Mouse (Mus musculus): Measurements from ENCODE around the gene Glb1l3.
"Not testable (repeated sequence)": the region's sequence is repeated elsewhere in the genome, so short reads cannot be mapped to it uniquely, and the experiment has no call there.

Glb1l3 gene
- long read RNA-seq, experiment 1 = 0 reads
- long read RNA-seq, experiment 2, partial matches to known transcripts = 0 of 7 reads
- long read RNA-seq, experiment 2, other reads (novel, unspliced or antisense) = 0 of 7 reads

DNA sequence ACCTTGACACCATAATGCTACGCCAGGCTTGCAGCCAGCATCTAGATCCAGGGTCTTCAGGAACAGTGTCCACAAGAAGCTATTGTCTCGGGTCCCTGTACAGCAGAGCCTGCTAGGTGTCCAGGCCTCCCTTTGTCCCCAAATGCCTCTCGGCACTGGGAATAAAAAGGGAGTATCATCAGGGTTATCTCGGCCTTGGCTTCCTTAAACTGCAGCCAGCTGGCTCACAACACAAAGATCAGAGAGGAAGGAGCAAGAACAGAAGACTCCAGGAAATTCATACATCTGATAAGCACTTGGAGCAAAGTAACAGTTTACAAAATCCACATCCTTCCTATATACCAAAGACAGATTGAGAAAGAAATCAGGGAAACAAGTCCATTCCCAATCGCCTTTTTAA, at the start of gene Glb1l3:
Gene Glb1l3 (minus strand): TSS at position 140 of the 400 bp plus-strand sequence.
- intact Hi-C loops (cut with DNase I) = no loop called here

DNA sequence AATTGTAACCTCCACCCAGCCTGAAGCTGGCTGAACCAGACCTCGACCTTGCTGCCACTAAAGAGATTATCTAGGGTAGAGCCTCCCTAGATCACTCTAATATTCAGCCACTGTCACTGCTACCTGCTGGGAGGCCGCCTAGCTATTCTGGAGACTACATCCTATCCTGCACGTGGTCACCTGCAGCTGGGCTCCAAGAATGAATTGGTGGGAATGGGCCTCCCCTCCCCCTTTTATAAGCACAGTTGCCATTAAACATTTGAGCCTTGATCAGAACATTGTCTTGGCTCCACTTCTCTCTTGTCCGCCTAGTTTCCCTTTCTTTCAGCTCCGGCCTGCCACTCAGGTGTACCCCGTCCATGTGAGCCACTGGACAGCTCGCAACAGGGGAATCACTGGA, 9.2 kb upstream of the Glb1l3 start:
- intact Hi-C loops (cut with DNase I) = not testable (repeated sequence)

DNA sequence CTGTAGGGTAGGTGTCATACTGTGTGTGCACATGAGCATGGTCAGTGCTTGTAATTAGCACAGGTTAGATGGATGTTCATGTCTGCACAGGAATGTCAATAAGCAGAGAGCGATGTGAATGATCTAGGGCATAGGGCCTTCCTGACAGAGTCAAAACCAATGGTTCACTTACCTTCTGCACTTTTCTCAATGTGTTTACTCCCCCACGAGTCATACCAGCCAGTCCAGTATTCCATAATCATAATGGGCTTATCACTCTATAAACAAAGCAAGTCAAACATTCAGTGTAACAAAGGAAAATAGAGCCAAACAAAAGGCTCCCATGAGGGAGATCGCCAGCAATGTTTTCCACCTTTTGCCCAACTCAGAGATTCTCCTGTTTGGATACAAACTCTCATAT, 29.6 kb downstream of the Glb1l3 start:
- intact Hi-C loops (cut with DNase I) = no loop called here

DNA sequence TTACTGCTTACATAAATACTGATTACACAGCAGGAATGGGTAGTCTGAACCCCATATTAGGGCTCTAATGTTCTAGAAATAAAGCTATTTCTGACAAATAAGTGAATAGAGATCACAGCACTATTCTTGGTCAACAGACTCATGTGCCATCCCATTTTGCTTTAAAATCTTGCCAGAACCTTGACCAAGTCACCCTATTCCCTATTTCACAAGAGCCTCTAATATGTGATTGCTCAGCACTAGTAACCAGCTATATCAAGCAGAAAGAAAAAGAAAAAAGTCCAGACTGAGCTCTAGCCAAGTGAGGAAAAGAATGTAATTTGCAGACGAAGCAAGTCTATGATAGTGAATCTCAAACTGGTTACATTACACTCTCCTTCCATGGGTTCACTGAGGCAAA, 40.7 kb downstream of the Glb1l3 start:
- intact Hi-C loops (cut with DNase I) = loop anchor here (10.0 kb wide), 1 partner anchor 105 kb away; the partner anchor contains the start of gene Gm1110

DNA sequence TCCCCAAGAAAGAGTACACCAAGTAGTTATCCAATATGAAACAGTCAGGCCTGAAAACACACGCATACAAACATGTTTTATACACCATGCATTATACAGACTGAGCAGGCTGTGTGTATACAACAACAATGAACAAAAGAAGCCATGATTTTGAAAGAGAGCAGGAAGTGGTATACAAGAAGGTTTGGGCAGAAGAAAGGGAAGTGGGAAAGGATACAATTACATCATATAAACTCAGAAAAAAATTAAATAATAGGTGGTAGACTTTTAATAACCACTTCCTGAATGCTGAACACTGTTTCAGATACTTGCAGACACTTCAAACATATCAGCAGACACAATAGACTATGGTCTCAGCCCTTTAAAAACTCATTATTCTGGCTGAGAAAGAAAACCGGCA, 52.0 kb downstream of the Glb1l3 start:
- intact Hi-C loops (cut with DNase I) = no loop called here

DNA sequence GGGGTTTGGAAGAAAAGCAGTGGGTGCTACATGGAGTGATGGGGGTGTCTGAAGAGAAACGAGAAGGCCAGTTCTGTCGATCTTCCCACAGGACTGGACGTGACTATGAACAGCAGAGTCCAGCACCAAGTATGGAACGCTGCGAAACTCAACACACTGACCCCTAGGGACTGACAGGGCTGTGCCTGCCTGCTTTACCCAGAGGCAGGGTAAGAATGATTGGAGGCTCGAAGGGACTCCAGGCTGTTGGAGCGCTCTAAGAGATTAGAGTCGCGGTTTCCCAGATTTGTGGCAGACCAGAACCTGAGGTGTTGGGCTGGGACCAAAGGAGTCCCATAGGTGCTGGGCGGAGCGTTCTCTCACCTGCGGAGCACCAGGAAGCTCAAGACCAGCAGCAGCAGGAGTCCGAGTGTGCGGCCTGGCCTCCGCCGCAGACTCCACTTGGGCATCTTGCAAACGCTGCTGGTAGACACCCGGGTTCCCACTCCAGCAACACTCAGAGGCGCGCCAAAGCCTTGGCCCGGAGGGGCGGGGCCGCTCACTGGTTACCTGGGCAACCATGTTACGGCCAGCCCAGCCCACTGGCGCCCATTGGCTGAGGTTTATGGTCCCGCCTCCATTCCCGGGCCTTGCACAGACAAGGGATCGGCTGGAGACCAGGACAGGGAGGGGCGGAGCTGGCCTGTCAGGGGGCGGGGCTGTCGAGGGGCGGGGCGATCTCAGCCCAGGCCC, 54.6 kb downstream of the Glb1l3 start, which contains the start of gene Glb1l2:
Gene Glb1l2 (minus strand): TSS at position 534 of the 732 bp plus-strand sequence.
- intact Hi-C loops (cut with DNase I) = no loop called here

DNA sequence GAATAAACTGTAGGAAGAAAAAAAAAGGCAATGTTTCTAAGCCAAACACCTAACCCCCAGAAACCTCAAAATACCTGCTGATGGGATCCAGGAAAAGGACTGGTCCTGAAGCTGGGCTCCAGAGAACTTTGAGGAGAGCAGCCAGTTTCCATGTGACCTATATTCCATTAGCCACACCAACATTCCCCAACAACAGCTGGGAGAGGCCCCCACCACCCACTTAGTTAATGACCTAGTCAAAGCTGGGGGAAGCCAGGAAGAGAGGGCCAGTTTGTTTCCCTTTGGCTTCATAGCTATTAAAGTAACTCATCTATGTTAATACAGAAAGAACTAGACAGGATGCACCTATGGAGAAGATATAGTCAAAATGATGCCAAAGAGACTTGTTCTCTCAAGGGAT, 56.4 kb downstream of the Glb1l3 start:
- intact Hi-C loops (cut with DNase I) = no loop called here

DNA sequence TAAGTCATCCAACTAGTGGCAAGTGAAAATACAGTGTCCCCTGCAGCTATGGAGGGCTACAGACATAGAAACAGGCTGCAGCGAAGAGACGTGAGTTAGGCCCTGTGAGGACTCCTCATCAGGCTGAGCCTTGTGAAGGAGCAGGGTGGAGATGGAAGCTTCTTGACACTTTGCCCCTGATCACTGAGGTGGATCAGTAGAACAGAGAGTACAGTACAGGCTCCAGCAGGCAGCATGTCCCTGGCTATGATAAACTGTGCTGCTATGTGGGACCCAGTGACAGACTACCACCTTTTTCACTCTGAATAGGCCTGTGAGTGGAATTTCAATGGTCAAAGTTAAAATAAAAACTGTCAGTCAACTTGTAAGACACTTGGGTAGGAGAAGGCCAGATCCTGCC, 60.3 kb downstream of the Glb1l3 start:
- intact Hi-C loops (cut with DNase I) = no loop called here

DNA sequence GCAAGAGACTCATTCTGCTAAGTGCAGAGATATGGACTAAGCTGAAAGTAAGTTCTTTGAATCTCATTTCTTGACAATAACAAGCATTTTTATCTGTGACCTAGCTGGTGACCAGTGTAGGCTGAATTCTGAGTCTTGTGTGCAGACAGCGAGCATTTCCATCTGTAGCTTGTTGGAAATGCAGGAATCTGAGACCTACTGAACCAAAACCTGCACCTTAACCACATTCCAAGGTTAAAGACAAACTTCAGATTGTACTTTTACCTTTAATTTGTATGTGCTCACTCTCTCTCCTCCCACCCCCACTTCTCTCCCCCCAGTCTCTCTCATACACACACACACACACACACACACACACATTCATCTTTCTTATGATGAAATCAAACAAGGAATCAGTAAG, 62.0 kb downstream of the Glb1l3 start:
- intact Hi-C loops (cut with DNase I) = no loop called here

DNA sequence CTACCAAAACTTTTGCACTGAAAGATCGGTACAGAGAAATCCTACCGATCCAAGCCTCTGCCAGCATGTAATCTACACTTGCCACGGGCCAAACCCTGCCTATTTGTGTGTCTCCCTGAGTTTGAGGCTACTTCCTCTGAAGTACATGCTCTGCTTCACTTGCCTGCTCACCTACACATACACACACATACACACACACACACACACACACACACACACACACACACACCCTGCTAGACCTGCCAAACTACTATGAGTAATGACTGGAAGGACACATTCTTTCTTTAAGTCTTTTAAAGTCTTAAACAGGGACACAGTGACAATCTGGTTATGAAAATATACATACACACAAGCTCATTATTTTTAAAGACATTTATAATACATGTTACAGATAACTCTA, 62.5 kb downstream of the Glb1l3 start:
- intact Hi-C loops (cut with DNase I) = no loop called here

DNA sequence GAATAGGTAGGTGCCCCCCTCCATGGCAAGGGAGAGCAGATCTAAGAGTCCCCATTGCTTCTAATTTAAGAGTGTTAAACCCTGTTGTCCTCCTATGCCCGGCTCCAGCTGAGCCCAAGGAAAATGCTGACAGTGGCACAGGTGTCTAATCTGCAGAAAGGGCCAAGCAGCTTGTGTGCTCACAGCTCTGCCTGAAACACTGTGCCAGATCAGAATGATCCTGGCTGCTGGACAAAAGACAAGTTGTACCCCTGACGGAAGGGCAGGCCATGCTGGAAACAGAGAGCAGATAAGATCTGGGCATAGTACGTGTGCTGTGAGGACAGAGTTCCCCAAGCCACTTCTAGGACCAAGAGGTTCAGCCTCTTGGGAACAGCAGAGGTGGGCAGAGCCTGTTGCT, 67.9 kb downstream of the Glb1l3 start:
- intact Hi-C loops (cut with DNase I) = no loop called here

DNA sequence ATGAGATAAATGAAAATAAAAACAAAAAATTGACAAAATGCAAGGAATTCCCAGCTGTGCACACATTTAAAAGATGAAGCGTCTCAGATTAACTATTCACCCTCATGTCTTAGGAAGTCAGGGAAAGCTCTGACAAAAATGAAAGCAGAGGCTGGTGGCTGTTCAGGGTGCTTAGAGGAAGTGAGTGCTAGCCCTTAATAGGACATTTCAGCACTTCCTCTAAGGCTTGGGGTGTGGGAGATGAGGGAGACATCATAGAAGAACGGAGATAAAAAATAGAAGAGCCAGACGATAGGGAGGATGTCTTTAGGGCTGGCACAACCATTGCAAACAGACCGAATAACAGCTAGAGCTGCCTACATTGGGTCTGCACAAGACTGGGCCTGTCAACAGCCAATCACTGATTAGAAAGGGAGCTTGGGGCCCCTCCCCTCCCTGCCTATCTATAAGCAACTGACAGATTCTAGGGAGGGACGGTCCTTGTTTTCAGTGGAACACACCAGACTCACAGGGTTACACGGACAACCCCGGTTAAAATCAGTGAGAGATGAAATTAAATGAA, 77.2 kb downstream of the Glb1l3 start:
- intact Hi-C loops (cut with DNase I) = no loop called here

DNA sequence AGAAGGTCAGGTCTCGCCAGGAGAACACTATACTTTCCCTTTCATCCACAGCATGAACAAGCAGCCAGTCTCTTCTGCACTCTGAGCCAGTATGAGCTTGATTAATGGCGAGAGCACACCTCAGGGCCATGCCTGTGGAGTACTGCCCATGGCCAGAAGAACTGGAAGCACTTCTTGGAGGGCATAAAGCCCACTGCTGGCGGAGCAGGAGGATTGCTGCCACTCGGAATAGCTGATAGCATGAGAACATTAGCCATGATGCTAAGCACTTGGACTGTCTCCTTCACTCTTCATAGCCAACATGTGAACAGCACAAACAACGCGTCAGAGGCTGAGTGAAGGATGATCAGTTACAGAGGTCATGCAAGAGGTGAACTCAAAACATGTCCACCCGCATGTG, 82.3 kb downstream of the Glb1l3 start:
- intact Hi-C loops (cut with DNase I) = loop anchor here (5.0 to 10.0 kb wide), 2 partner anchors 1036 to 1464 kb away; no protein-coding TSS in a partner anchor

DNA sequence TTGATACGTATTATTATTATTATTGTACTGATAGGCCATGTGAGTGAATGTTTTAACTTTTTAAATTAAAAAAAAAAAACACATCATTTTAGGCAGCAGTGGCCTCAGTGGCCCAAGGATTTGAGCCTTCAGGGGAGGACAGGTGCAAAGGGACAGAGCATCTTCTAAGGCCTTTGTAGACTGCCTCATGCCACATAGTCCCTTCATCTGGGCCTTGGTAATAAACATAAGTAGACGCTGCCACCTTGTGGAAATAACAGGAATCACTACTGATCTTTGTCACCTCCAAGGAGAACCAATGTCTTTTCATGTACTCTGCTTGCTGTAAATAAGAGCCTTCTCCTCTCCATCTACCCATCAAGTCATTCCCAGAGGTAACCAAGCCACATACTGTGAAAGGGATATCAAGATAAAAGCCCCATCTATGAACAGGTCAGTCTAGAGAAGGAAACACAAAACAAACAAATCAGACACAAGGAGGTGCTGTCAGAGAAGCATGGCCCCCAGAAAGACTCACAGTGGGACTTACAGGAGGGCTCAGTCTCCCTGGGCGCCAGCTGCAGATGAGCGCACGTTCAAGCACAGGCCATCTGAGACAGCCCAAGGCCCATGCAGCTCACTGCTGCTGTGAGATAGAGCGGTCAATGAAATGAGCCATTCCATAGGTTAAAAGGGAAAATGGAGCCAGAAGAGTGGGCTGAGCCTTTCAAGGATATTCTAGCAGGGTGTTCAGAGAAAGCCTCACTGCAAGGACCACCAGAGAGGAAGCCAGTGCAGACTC, 84.4 kb downstream of the Glb1l3 start:
- intact Hi-C loops (cut with DNase I) = loop anchor here (2.0 to 10.0 kb wide), 3 partner anchors 1034 to 1462 kb away; no protein-coding TSS in a partner anchor

DNA sequence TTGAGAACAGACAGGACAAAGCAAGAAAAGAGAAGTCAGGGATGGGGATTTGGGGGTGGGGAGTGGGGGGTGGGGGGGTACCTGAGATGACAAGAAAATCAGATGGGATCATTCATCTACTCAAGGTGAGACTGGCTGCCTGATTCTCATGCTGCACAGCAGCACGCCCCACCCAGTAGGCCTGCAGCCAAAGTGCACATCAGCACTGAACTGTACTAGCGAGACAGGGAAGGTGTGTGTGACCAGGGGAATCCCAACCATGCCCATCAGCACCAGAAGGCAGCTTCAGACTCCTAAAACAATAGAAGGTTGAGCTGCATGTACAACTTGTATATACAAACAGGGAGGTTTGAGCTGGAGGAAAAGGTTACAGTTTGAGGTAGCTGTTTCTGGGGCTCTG, 85.0 kb downstream of the Glb1l3 start:
- intact Hi-C loops (cut with DNase I) = loop anchor here (2.0 to 10.0 kb wide), 3 partner anchors 1033 to 1461 kb away; no protein-coding TSS in a partner anchor

DNA sequence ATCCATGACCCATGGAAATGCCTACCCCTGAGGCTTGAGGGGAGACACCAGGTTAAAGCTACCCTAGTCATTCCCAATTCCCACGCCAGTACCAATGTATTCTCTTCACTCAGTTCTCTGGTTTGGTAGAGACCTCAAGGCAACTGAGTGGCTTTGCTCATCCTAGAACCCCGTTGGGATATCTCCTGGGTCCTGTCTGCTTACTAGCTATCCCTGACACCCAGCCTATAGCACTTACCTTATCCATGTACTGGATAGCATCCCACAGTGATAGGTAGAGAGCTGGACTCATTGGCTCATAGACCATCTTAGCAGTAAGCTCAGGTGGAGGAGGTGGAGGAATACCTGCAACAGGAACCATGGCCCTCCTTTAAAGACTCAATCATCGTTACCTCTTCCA, 92.5 kb downstream of the Glb1l3 start:
- intact Hi-C loops (cut with DNase I) = no loop called here

Measured in adrenal gland (tissue).